Mouse (Mus musculus) liver, adult (tissue): ENCODE data around the gene 9130213A22Rik.

ENCODE experiments used
- GATA4 ChIP-seq: IDR thresholded peaks from 2 replicates; pipeline ENCODE4 v1.6.1; 2014; ENCODE audit warnings: mild to moderate bottlenecking, low read length; ENCODE audit not compliant: insufficient replicate concordance

9130213A22Rik gene

GRCm38 (mm10) chr11:69081613-69082012 lies 40.8 kb downstream of the 9130213A22Rik start:
- no peak for TF ChIP-seq GATA4

GRCm38 (mm10) chr11:69080855-69081222 lies 41.5 kb downstream of the 9130213A22Rik start:
- no peak for TF ChIP-seq GATA4

DNA sequence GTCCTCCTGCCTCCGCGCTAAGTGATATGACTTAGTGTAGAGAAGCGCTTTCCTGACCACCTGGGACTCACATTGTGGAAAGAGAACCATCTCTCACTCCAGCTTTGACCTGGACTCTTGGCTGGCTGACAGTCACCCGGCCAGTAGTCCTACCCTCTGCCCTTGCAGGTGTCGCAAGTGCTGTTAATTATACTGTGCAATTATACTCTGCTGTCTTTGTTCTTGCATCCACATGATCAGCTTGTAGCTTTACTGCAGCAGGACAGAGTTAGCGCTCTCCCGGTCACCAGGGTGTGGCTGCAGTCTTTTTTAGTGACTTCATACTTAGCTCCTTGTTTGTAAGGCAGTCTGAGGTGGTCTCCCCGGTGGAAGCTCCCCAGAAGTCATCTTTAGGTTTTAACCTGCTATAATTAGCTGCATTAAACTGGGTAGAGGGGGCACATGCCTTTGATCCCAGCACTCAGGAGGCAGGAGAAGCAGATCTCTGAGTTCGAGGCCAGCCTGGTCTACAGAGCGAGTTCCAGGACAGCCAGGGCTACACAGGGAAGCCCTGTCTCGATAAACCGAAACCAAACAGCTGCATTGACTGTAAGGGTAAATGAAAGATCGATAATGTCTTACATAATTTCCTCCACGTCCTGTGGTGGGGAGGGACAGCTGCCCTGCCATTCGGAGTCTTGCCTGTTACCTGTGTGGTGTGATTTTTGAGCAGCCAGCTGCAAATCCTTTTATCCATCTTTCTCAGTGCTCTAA lies 42.1 kb downstream of the 9130213A22Rik start:
- TF ChIP-seq GATA4: no peak

DNA sequence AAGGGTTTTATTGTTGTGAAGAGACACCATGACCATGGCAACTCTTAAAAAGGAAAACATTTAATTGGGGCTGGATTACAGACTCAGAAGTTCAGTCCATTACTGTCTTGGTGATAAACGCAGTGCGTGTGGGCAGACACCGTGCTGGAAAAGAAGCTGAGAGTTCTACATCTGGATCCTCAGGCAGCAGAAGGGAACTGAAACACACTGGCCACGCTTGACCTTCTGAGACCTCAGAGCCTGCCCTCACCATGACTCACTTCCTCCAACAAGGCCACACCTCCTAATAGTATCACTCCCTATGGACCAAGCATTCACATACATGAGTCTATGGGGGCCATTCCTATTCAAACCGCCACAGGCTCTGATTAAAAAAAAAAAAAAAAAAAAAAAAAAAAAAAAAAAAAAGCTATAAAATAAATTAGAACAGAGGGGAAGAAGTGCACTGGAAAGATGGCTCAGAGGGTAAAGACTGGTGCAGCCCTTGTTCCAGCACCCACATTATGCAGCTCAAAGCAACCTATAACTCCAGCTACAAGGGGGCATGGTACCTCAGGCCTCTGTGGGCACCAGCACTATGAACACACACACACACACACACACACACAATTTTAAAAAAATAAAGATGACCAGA lies 43.5 kb downstream of the 9130213A22Rik start:
- no peak for TF ChIP-seq GATA4

- no peak for TF ChIP-seq GATA4
Measured at GRCm38 (mm10) chr11:69078041-69078440, 44.3 kb downstream of the 9130213A22Rik start.

- no peak for TF ChIP-seq GATA4
Measured at GRCm38 (mm10) chr11:69077316-69077715, 45.1 kb downstream of the 9130213A22Rik start.

DNA sequence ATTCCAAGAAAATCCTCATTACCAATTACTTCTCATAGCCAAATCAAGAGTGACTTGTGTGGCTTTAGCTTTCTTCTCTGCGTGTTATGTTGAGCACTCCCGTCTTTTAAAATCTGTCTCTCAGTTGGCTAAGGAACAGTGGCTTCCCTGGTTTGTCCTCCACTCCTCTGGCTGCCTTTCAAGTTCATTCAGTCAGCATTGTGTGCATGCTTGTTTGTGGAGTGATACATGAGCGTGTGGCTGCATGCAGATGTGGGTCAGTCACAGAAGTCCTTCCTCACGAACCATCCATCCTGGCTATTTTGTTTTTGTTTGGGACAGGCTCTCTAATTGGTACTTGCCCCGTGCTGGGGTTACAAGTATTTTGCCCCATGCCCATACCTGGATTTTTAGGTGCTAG lies 45.8 kb downstream of the 9130213A22Rik start:
- TF ChIP-seq GATA4: no peak

DNA sequence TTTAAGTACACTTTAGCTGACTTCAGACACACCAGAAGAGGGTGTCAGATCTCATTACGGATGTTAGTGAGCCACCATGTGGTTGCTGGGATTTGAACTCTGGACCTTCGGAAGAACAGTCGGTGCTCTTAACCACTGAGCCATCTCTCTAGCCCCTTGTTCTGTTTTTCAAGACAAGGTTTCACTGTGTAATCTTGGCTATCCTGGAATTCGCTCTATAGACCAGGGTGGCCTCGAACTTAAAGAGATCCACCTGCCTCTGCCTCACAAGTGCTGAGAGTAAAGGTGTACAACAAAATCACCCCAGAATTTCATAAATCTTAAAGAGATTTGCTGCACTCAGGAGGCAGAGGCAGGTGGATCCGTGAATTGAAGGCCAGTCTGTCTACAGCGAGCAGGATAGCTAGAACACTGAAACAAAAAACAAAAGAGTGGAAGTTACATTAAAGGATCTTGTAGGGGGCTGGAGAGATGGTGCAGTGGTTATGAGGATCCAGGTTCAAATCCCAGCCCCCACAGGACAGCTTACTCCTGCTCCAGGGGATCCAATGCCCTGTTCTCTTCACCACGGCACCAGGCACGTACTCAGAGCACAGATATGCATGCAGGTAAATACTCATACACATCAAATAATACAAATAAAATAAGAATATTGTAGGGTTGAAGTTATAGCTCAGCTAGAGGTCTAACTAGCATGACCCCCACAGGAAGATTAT lies 46.5 kb downstream of the 9130213A22Rik start:
- TF ChIP-seq GATA4: no peak

- TF ChIP-seq GATA4: no peak
Measured at GRCm38 (mm10) chr11:69074776-69075069, 47.7 kb downstream of the 9130213A22Rik start.

DNA sequence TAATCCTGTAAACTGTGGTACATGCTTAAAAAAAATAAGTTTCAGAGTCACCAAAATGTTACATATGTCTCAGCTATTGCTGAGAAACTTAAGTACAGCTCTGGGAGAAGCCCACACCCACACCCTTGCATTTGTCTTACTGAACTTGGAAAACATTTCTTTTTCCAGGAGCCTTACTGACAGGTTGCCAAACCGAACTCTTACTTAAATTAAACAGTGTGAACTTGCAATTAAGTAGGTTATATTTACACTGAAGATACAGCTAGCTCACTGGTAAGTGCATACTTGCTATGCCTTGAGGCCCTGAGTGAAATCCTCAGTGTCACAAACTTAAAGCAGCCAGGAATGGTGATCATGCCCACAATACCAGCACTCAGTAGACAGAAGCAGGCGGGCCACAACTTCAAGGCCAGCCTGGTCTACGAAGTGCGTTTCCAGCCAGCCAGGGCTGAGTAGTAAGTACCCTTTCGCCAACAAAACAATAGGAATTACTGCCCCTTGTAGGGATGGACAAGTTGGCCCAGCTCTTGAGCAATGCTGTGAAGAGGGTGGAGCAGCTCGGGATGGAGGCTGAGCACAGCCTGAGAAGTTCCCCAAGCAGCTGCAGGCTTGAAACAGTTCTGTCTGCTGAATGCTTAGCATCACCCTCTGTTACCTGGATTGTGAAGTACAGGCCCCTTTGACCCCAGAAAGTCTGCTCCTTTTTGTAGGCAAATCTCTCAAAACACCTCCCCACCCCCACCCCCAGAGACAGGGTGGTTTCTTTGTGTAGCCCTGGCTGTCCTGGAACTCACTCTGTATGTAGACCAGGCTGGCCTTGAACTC lies 48.2 kb downstream of the 9130213A22Rik start:
- no peak for TF ChIP-seq GATA4

- peak; percentile 82 for TF ChIP-seq GATA4
Measured at GRCm38 (mm10) chr11:69073065-69073888, 49.1 kb downstream of the 9130213A22Rik start.

- TF ChIP-seq GATA4: no peak
Measured at GRCm38 (mm10) chr11:69072666-69073064, 49.7 kb downstream of the 9130213A22Rik start.

DNA sequence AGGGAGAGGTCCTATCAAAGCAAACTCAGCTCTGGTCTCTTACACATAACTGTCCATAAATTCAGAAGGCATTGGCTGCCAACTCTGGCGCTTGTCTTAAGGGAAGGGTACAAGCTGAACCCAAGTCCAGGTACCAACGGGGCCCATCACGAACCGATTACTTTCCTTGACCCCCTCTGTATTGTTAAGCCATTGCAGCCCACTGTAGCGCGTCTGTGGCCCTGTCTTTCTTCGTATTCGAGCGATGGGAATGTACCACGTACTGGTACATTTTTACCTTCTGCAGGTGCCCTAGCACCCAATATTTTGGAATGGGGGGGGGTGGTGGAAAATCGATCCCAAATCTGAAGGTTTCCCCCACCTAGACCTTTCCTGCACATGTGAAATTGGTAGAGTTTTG lies 50.2 kb downstream of the 9130213A22Rik start:
- TF ChIP-seq GATA4: no peak

DNA sequence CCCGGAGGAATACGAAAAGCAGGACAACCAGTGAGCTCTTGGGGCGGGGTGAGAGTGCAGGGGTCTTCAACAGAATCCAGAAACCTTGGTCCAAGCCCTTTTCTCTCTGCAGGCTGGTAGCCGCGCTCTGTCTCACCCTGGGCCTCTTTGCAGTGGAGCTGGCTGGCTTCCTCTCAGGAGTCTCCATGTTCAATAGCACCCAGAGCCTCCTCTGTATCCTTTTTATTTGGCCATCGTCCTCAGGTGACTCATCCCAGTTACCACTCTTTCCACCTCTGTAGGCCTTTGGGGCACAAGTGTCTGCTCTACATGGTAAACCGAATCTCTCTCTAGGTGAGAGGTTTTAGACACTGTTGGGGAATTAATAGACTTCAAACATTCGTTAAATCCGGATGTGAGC lies 51.1 kb downstream of the 9130213A22Rik start:
- no peak for TF ChIP-seq GATA4

DNA sequence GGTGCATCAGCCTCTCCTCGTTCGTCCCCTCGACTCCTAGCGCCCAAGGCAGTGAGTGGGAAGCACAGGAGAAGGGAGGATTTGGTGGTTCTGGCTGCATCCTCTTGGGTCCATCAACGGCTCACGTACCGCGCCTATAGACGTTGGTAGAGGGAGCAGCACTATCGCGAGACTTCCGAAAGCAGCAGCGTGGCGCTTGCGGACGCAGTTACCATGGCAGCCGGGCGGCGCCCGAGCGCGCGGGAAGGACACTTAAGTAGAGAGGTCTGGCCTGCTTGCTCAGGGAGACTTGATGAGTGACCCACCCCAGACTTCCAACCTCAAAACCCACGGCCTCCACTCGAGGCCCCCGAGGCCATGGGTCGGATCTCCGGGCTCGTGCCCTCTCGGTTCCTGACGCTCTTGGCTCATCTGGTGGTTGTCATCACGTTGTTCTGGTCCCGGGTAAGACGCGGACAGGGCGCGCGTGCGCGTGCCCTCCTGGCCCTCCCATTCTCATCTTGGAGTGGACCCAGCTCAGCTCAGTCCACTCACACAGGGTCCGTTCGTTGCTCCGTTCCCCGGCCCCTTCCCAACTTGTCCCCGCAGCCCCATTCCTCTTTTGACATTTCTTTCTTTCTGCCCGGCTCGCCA lies 51.7 kb downstream of the 9130213A22Rik start, which contains the start of gene Tmem107:
TSS of gene Tmem107 (plus strand) at position 217 of the 633 bp plus-strand sequence.
- no peak for TF ChIP-seq GATA4

- no peak for TF ChIP-seq GATA4
Measured at GRCm38 (mm10) chr11:69070093-69070492, 52.3 kb downstream of the 9130213A22Rik start.
